Mouse (Mus musculus) CD4-positive naive resting alpha-beta T cell, adult 76 days (primary cell): ENCODE results near the gene Ocrl. TPM values are rescaled to one million over a fixed set of nuclear protein-coding genes. Genes with fewer than 3 reads are reported as not detected.

ENCODE experiments used
- total RNA-seq: library from RNA; stranded (reverse); gene quantifications from one replicate; pipeline ENCODE4 v1.2.4, GENCODE M21; 2023

Ocrl gene
- total RNA-seq, result 10.3 TPM

GRCm38 (mm10) chrX:47912306-47912792, at the start of gene Ocrl:
Ocrl (plus strand) TSS chrX:47912387.

DNA sequence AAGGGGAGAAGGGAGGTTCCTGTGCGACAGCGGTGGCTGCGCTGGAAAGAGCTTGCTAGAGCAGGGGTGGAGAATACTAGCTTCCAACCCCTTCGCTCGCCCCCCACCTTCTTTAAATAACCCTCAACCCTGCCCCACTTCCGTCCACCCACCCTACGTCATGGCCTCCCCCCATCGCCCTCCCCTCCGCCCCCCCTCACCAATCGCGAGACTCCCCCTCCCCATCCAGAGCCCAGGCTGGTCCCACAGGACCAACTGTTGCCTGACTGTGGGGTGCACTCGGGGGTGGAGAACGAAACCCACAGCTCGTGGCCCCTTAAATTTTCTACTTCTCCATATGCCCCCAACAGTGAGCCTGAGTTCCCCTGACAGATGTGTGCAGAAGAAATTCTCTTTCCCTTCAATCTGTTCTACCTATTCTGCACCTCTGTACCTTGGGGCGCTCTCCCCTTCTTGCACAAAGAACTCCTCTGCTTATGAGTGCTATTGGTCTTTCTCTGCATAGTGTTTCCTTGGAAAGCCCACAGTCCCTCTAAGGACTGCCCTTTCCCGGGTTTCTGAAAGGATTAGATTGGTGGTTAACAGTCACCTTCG, 19.7 kb upstream of the Ocrl start, which contains the start of gene Smarca1:
Gene Smarca1 (minus strand): TSS at position 544 of the 594 bp plus-strand sequence.

Other genes with a start within 250 kb of the Ocrl start
- gene Smarca1, start 19.4 kb upstream of the Ocrl start, total RNA-seq, result not detected
- gene Apln, start 122.5 kb downstream of the Ocrl start, total RNA-seq, result 0.53 TPM
- not detected for gene Xpnpep2, start 196.3 kb downstream of the Ocrl start, total RNA-seq
- gene Sash3, start 234.0 kb downstream of the Ocrl start, total RNA-seq, result 144 TPM